Mouse (Mus musculus) limb, embryonic 10.5 days (tissue): ENCODE data around the gene E2f1. TPM values are rescaled to one million over a fixed set of nuclear protein-coding genes. Genes with fewer than 3 reads are reported as not detected.

Experiments used
- DNase-seq: peaks from one replicate; pipeline ENCODE4 v3.0.0-alpha.2; 2017; ENCODE audit warnings: low spot score
- H3K27ac ChIP-seq: fragments of 300-500 bp; sonication (generic); 2 replicates; pipeline ENCODE4 v1.5.1; 2016; ENCODE audit warnings: mild to moderate bottlenecking
- H3K27me3 ChIP-seq: fragments of 300-500 bp; sonication (generic); 2 replicates; pipeline ENCODE4 v1.6.1; 2016; ENCODE audit warnings: low read depth, mild to moderate bottlenecking; ENCODE audit not compliant: poor library complexity, severe bottlenecking
- H3K36me3 ChIP-seq: fragments of 300-500 bp; sonication (generic); 2 replicates; pipeline ENCODE4 v1.6.1; 2016; ENCODE audit warnings: mild to moderate bottlenecking, moderate library complexity
- H3K4me1 ChIP-seq: fragments of 300-500 bp; sonication (generic); 2 replicates; pipeline ENCODE4 v1.6.1; 2016
- H3K4me3 ChIP-seq: fragments of 300-500 bp; sonication (generic); 2 replicates; pipeline ENCODE4 v1.5.1; 2016; ENCODE audit warnings: mild to moderate bottlenecking, moderate library complexity
- H3K9me3 ChIP-seq: fragments of 300-500 bp; sonication (generic); replicated peaks from 2 replicates; pipeline ENCODE4 v1.6.1; 2016; ENCODE audit warnings: mild to moderate bottlenecking
- WGBS: fragments of 180-500 bp; shearing (Covaris S2); methylation state at CpG from one replicate; pipeline ENCODE4 v1.1.7; 2016; 5-methylcytosine and 5-hydroxymethylcytosine counted together
- polyA plus RNA-seq: library from polyadenylated mRNA; unstranded; fragments of >200 nt; fragmentation: Nextera tagmentation; extraction: Ambion mirVana; gene quantifications from 2 replicates; pipeline ENCODE4 v1.2.1, GENCODE M21; 2016

The E2f1 gene
- polyA plus RNA-seq, 1 experiment from 2014 or later: 27.3 TPM

GRCm38 (mm10) chr2:154576876-154577743 is 7.4 kb upstream of the E2f1 start:
- H3K27ac ChIP-seq: no peak overlapping the region
- DNase-seq: no peak
- H3K4me1 ChIP-seq: peaks cover 4% of the 10 kb centered on the region; the same call in 1 of the 2 replicates
- no peaks in the 10 kb centered on the region for H3K9me3 ChIP-seq
- H3K27me3 ChIP-seq: no peaks in the 10 kb centered on the region
- no peak overlapping the region for H3K4me3 ChIP-seq
- 58% methylated on average over 12 of the region's 12 CpGs for WGBS
- H3K36me3 ChIP-seq: no peaks in the 10 kb centered on the region

- H3K4me1 ChIP-seq: peaks cover 19% of the 10 kb centered on the region
- 79% methylated on average over 7 of the region's 7 CpGs for WGBS
- H3K27ac ChIP-seq: no peak overlapping the region
- no peaks in the 10 kb centered on the region for H3K36me3 ChIP-seq
- H3K27me3 ChIP-seq: no peaks in the 10 kb centered on the region
- DNase-seq: no peak
- no peaks in the 10 kb centered on the region for H3K9me3 ChIP-seq
- H3K4me3 ChIP-seq: no peak overlapping the region
These were observed 4.6 kb upstream of the E2f1 start for GRCm38 (mm10) chr2:154574271-154574670.

- H3K36me3 ChIP-seq: no peaks in the 10 kb centered on the region
- no peaks in the 10 kb centered on the region for H3K9me3 ChIP-seq
- no peak overlapping the region for H3K4me3 ChIP-seq
- peaks cover 31% of the 10 kb centered on the region for H3K4me1 ChIP-seq
- WGBS: 93% methylated on average over 3 of the region's 3 CpGs
- DNase-seq: no peak
- no peaks in the 10 kb centered on the region for H3K27me3 ChIP-seq
- H3K27ac ChIP-seq: no peak overlapping the region
These were observed 3.3 kb upstream of the E2f1 start for GRCm38 (mm10) chr2:154572996-154573395.

GRCm38 (mm10) chr2:154571976-154572375 is 2.3 kb upstream of the E2f1 start:
- H3K9me3 ChIP-seq: no peaks in the 10 kb centered on the region
- DNase-seq: no peak
- WGBS: 81% methylated on average over 8 of the region's 8 CpGs

GRCm38 (mm10) chr2:154571266-154571665 is 1.6 kb upstream of the E2f1 start:
- no peaks in the 10 kb centered on the region for H3K27me3 ChIP-seq
- DNase-seq: no peak
- H3K4me1 ChIP-seq: peaks cover 42% of the 10 kb centered on the region
- no peaks in the 10 kb centered on the region for H3K9me3 ChIP-seq
- 0 out of 2 replicates have a peak, but pooled peaks cover 3% of the 10 kb centered on the region for H3K36me3 ChIP-seq
- 73% methylated on average over 4 of the region's 4 CpGs for WGBS
- H3K4me3 ChIP-seq: no peak overlapping the region
- no peak overlapping the region for H3K27ac ChIP-seq

More at GRCm38 (mm10) chr2:154571976-154572375, 2.3 kb upstream of the E2f1 start:
- 0 out of 2 replicates have a peak, but pooled peaks cover 3% of the 10 kb centered on the region for H3K36me3 ChIP-seq
- H3K27ac ChIP-seq: no peak overlapping the region
- no peak overlapping the region for H3K4me3 ChIP-seq
- peaks cover 35% of the 10 kb centered on the region for H3K4me1 ChIP-seq
- H3K27me3 ChIP-seq: no peaks in the 10 kb centered on the region

- Histone ChIP-seq H3K4me3 (peak overlapping the region; percentile 93; the same call in 1 of the 2 replicates), H3K27ac (peak overlapping the region; percentile 97; the same call in 1 of the 2 replicates), H3K4me1 (peaks cover 48% of the 10 kb centered on the region), H3K36me3 (peaks cover 5% of the 10 kb centered on the region; the same call in 1 of the 2 replicates), H3K27me3 (no peaks in the 10 kb centered on the region), H3K9me3 (no peaks in the 10 kb centered on the region)
- 75% methylated on average over 4 of the region's 4 CpGs for WGBS
- no peak for DNase-seq
These were observed 974 bp upstream of the E2f1 start for GRCm38 (mm10) chr2:154570666-154571065.

GRCm38 (mm10) chr2:154569071-154569748 is 482 bp downstream of the E2f1 start:
- Histone ChIP-seq H3K4me1 (peaks cover 50% of the 10 kb centered on the region), H3K36me3 (peaks cover 16% of the 10 kb centered on the region), H3K4me3 (peak overlapping the region; percentile 93), H3K27me3 (no peaks in the 10 kb centered on the region), H3K27ac (peak overlapping the region; percentile 97), H3K9me3 (no peaks in the 10 kb centered on the region)
- WGBS: under 1% methylated on average over 69 of the region's 70 CpGs
- DNase-seq: peak; percentile 83

- peaks cover 23% of the 10 kb centered on the region for H3K36me3 ChIP-seq
- peak overlapping the region; percentile 93 for H3K4me3 ChIP-seq
- 39% methylated on average over 10 of the region's 10 CpGs for WGBS
- peak overlapping the region; percentile 97 for H3K27ac ChIP-seq
- no peaks in the 10 kb centered on the region for H3K9me3 ChIP-seq
- no peaks in the 10 kb centered on the region for H3K27me3 ChIP-seq
- peaks cover 50% of the 10 kb centered on the region for H3K4me1 ChIP-seq
- peak; percentile 42 for DNase-seq
These were observed 1.2 kb downstream of the E2f1 start for GRCm38 (mm10) chr2:154568329-154569070.

DNA sequence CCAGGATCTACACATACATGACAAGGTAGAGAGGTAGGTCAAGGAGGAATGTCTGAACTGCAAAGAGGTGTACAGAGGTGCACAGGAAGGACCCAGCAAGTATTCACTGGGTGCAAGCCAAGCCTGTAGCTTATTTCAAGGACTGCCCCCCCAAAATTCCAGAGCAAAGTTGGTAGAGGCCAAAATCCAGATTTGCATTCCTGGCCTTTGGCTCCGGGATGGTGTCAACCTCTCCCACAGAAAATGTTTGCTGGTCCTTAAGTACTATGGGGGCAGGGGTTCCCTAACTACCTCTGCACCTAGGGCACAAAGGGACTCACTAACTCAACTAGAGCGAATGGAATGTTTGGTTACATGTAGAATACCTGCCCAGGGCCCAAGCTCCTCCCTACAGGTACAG is 1.9 kb downstream of the E2f1 start:
- DNase-seq: no peak
- peak overlapping the region; percentile 97; the same call in 1 of the 2 replicates for H3K27ac ChIP-seq
- H3K36me3 ChIP-seq: peaks cover 30% of the 10 kb centered on the region
- H3K27me3 ChIP-seq: no peaks in the 10 kb centered on the region
- 80% methylated on average over 2 of the region's 2 CpGs for WGBS
- peaks cover 50% of the 10 kb centered on the region for H3K4me1 ChIP-seq
- H3K9me3 ChIP-seq: no peaks in the 10 kb centered on the region
- H3K4me3 ChIP-seq: peak overlapping the region; percentile 93

- Histone ChIP-seq H3K36me3 (peaks cover 42% of the 10 kb centered on the region), H3K9me3 (no peaks in the 10 kb centered on the region), H3K4me3 (no peak overlapping the region), H3K27me3 (no peaks in the 10 kb centered on the region), H3K27ac (no peak overlapping the region; the same call in 1 of the 2 replicates), H3K4me1 (peaks cover 48% of the 10 kb centered on the region)
- DNase-seq: no peak
- 65% methylated on average over 8 of the region's 8 CpGs for WGBS
These were observed 3.1 kb downstream of the E2f1 start for GRCm38 (mm10) chr2:154566641-154567040.

DNA sequence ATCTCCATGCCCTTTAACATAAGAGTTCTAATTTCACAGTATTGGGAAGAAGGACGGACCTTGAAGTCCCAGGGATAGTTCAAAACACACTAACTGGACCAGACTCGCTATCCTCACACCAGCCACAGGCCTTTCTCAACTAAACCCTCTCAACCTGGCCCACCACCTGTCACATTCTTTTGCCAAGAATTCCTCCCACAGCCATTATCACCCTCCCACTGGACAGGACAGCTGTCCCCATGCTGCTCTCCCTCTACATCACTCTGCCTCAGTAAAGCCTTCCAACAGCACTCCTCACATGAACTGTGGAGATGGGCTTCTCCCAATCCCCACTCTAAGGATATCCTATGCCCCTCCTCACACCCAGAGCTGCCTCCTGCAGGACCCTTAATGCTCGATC is 4.1 kb downstream of the E2f1 start:
- Histone ChIP-seq H3K9me3 (no peaks in the 10 kb centered on the region), H3K27ac (no peak overlapping the region), H3K27me3 (no peaks in the 10 kb centered on the region), H3K36me3 (peaks cover 53% of the 10 kb centered on the region), H3K4me3 (no peak overlapping the region), H3K4me1 (peaks cover 43% of the 10 kb centered on the region)
- WGBS: 78% methylated on average over 3 of the region's 3 CpGs
- DNase-seq: no peak

- no peak for DNase-seq
- no peaks in the 10 kb centered on the region; the same call in 1 of the 2 replicates for H3K27me3 ChIP-seq
- H3K4me3 ChIP-seq: no peak overlapping the region
- 90% methylated on average over 22 of the region's 22 CpGs for WGBS
- H3K4me1 ChIP-seq: peaks cover 35% of the 10 kb centered on the region
- H3K27ac ChIP-seq: no peak overlapping the region
- H3K9me3 ChIP-seq: no peaks in the 10 kb centered on the region
- peaks cover 63% of the 10 kb centered on the region for H3K36me3 ChIP-seq
These were observed 6.0 kb downstream of the E2f1 start for GRCm38 (mm10) chr2:154563612-154564170.
